Mouse (Mus musculus) forebrain, embryonic 11.5 days (tissue): Measurements from ENCODE around the gene Mrpl1. TPM values are rescaled to one million over a fixed set of nuclear protein-coding genes. Genes with fewer than 3 reads are reported as not detected.

Experiments used
- ATAC-seq: fragments of 200-750 bp; cut with Nextera tagmentation; replicated peaks from 2 replicates; pipeline ENCODE4 v1.8.0; 2017; ENCODE audit warnings: moderate TSS enrichment; ENCODE audit not compliant: low FRiP score
- DNase-seq: peaks from one replicate; pipeline ENCODE4 v3.0.0-alpha.2; 2017; ENCODE audit warnings: low spot score
- H3K27ac ChIP-seq: fragments of 300-500 bp; sonication (generic); 2 replicates; pipeline ENCODE4 v1.5.1; 2014; ENCODE audit warnings: low read depth, low read length
- H3K27me3 ChIP-seq: fragments of 300-500 bp; sonication (generic); 2 replicates; pipeline ENCODE4 v1.6.1; 2014; ENCODE audit warnings: mild to moderate bottlenecking, low read length, mixed read lengths; ENCODE audit not compliant: control insufficient read depth, insufficient read depth
- H3K36me3 ChIP-seq: fragments of 300-500 bp; sonication (generic); 2 replicates; pipeline ENCODE4 v1.6.1; 2014; ENCODE audit warnings: mild to moderate bottlenecking, low read length, moderate library complexity, mixed read lengths; ENCODE audit not compliant: control insufficient read depth, insufficient read depth
- H3K4me1 ChIP-seq: fragments of 300-500 bp; sonication (generic); replicated peaks from 2 replicates; pipeline ENCODE4 v1.6.1; 2014; ENCODE audit warnings: low read length, mixed read lengths; ENCODE audit not compliant: control insufficient read depth, insufficient read depth
- H3K4me2 ChIP-seq: fragments of 300-500 bp; sonication (generic); 2 replicates; pipeline ENCODE4 v1.6.1; 2014; ENCODE audit warnings: low read depth, mild to moderate bottlenecking, low read length, moderate library complexity, mixed read lengths; ENCODE audit not compliant: severe bottlenecking
- H3K4me3 ChIP-seq: fragments of 300-500 bp; sonication (generic); 2 replicates; pipeline ENCODE4 v1.5.1; 2014; ENCODE audit warnings: low read depth, low read length
- H3K9ac ChIP-seq: fragments of 300-500 bp; sonication (generic); 2 replicates; pipeline ENCODE4 v1.6.1; 2014; ENCODE audit warnings: low read length
- H3K9me3 ChIP-seq: fragments of 300-500 bp; sonication (generic); 2 replicates; pipeline ENCODE4 v1.6.1; 2016; ENCODE audit warnings: low read length, mixed read lengths; ENCODE audit not compliant: control insufficient read depth
- WGBS: fragments of 180-500 bp; shearing (Covaris S2); extraction: QIAGEN DNeasy Blood & Tissue Kit; methylation state at CpG from one replicate; pipeline ENCODE4 v1.1.7; 2014; 5-methylcytosine and 5-hydroxymethylcytosine counted together
- polyA plus RNA-seq: library from polyadenylated mRNA; unstranded; fragments of >200 nt; fragmentation: Nextera tagmentation; extraction: Ambion mirVana; gene quantifications from 2 replicates; pipeline ENCODE4 v1.2.1, GENCODE M21; 2014

The Mrpl1 gene
- polyA plus RNA-seq, 1 experiment from 2014 or later, result 23.6 TPM

- DNase-seq, result no peak
- Histone ChIP-seq H3K9me3 (no peaks in the 10 kb centered on the region), H3K4me2 (no peak overlapping the region), H3K9ac (no peak overlapping the region), H3K4me3 (no peak overlapping the region), H3K36me3 (no peaks in the 10 kb centered on the region), H3K27me3 (no peaks in the 10 kb centered on the region), H3K27ac (no peak overlapping the region), H3K4me1 (no peaks in the 10 kb centered on the region)
- ATAC-seq, result no peak
- WGBS, result 83% methylated on average over 3 of the region's 3 CpGs
Observed at GRCm38 (mm10) chr5:96218648-96219047, 9.4 kb downstream of the Mrpl1 start.

GRCm38 (mm10) chr5:96219512-96219911 is 10.2 kb downstream of the Mrpl1 start:
- ATAC-seq (no peak), DNase-seq (no peak)
- no peak overlapping the region for H3K4me2 ChIP-seq
- H3K9ac ChIP-seq, result no peak overlapping the region
- no peaks in the 10 kb centered on the region for H3K27me3 ChIP-seq
- no peak overlapping the region for H3K4me3 ChIP-seq
- no peaks in the 10 kb centered on the region for H3K36me3 ChIP-seq
- H3K9me3 ChIP-seq, result no peaks in the 10 kb centered on the region
- no peak overlapping the region for H3K27ac ChIP-seq
- WGBS, result 75% methylated on average over 4 of the region's 4 CpGs
- no peaks in the 10 kb centered on the region for H3K4me1 ChIP-seq

GRCm38 (mm10) chr5:96221298-96221697 is 12.0 kb downstream of the Mrpl1 start:
- DNase-seq (no peak), ATAC-seq (no peak)
- H3K9ac ChIP-seq, result no peak overlapping the region
- no peak overlapping the region for H3K4me2 ChIP-seq
- 100% methylated on average over 1 of the region's 1 CpGs for WGBS
- H3K36me3 ChIP-seq, result no peaks in the 10 kb centered on the region
- H3K4me1 ChIP-seq, result no peaks in the 10 kb centered on the region
- no peaks in the 10 kb centered on the region for H3K9me3 ChIP-seq
- H3K4me3 ChIP-seq, result no peak overlapping the region
- no peak overlapping the region for H3K27ac ChIP-seq
- H3K27me3 ChIP-seq, result no peaks in the 10 kb centered on the region

GRCm38 (mm10) chr5:96221812-96222585 is 12.7 kb downstream of the Mrpl1 start:
- no peak for DNase-seq
- no peak overlapping the region for H3K4me3 ChIP-seq
- H3K36me3 ChIP-seq, result no peaks in the 10 kb centered on the region
- H3K9ac ChIP-seq, result no peak overlapping the region
- H3K27ac ChIP-seq, result no peak overlapping the region
- H3K27me3 ChIP-seq, result no peaks in the 10 kb centered on the region
- H3K4me2 ChIP-seq, result no peak overlapping the region
- no peaks in the 10 kb centered on the region for H3K9me3 ChIP-seq
- 81% methylated on average over 5 of the region's 5 CpGs for WGBS
- no peak for ATAC-seq
- H3K4me1 ChIP-seq, result no peaks in the 10 kb centered on the region

- no peaks in the 10 kb centered on the region for H3K9me3 ChIP-seq
- no peak overlapping the region for H3K4me3 ChIP-seq
- H3K36me3 ChIP-seq, result no peaks in the 10 kb centered on the region
- ATAC-seq, result no peak
- no peaks in the 10 kb centered on the region for H3K27me3 ChIP-seq
- DNase-seq, result no peak
- H3K27ac ChIP-seq, result no peak overlapping the region
- H3K4me1 ChIP-seq, result no peaks in the 10 kb centered on the region
- no peak overlapping the region for H3K4me2 ChIP-seq
- H3K9ac ChIP-seq, result no peak overlapping the region
- WGBS, result 96% methylated on average over 3 of the region's 3 CpGs
Observed at GRCm38 (mm10) chr5:96222964-96223363, 13.7 kb downstream of the Mrpl1 start.

DNA sequence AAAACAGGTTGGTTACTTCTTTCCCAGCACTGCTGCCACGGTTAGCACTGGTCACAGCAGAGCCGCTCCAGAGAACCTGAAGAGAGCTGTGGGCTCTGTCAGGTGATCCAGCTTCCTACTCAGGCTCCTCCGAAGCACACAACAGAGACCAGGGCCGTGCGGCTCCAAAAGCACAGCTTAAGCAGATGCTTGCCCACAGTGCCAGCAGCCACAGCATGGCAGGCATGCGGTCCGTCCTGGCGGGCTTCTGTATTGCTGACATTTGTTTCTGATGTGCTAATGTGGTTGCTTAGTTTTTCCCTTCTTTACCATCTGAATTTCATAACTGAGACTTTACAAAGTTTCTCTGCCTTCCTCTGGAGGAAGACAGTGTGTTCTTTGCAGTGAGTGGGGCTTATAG is 17.2 kb downstream of the Mrpl1 start:
- Histone ChIP-seq H3K27me3 (no peaks in the 10 kb centered on the region), H3K9me3 (no peaks in the 10 kb centered on the region), H3K4me2 (no peak overlapping the region), H3K36me3 (no peaks in the 10 kb centered on the region; the same call in 1 of the 2 replicates), H3K4me3 (no peak overlapping the region), H3K9ac (no peak overlapping the region), H3K4me1 (no peaks in the 10 kb centered on the region), H3K27ac (no peak overlapping the region)
- 91% methylated on average over 8 of the region's 8 CpGs for WGBS
- DNase-seq (no peak), ATAC-seq (no peak)

GRCm38 (mm10) chr5:96228967-96229366 is 19.7 kb downstream of the Mrpl1 start:
- Histone ChIP-seq H3K4me3 (no peak overlapping the region), H3K27ac (no peak overlapping the region), H3K9ac (no peak overlapping the region), H3K36me3 (no peaks in the 10 kb centered on the region; the same call in 1 of the 2 replicates), H3K9me3 (no peaks in the 10 kb centered on the region), H3K4me2 (no peak overlapping the region), H3K27me3 (no peaks in the 10 kb centered on the region), H3K4me1 (no peaks in the 10 kb centered on the region)
- ATAC-seq, result no peak
- no peak for DNase-seq
- 97% methylated on average over 2 of the region's 2 CpGs for WGBS

GRCm38 (mm10) chr5:96238797-96239196 is 29.5 kb downstream of the Mrpl1 start:
- Histone ChIP-seq H3K36me3 (no peaks in the 10 kb centered on the region; the same call in 1 of the 2 replicates), H3K4me1 (no peaks in the 10 kb centered on the region), H3K4me2 (no peak overlapping the region), H3K4me3 (no peak overlapping the region), H3K9me3 (no peaks in the 10 kb centered on the region), H3K27ac (no peak overlapping the region), H3K9ac (no peak overlapping the region), H3K27me3 (no peaks in the 10 kb centered on the region)
- ATAC-seq (no peak), DNase-seq (no peak)
- 96% methylated on average over 5 of the region's 5 CpGs for WGBS

GRCm38 (mm10) chr5:96240856-96241255 is 31.6 kb downstream of the Mrpl1 start:
- Histone ChIP-seq H3K4me2 (no peak overlapping the region), H3K9me3 (no peaks in the 10 kb centered on the region), H3K27ac (no peak overlapping the region), H3K36me3 (no peaks in the 10 kb centered on the region; the same call in 1 of the 2 replicates), H3K4me3 (no peak overlapping the region), H3K27me3 (no peaks in the 10 kb centered on the region), H3K9ac (no peak overlapping the region), H3K4me1 (no peaks in the 10 kb centered on the region)
- DNase-seq (no peak), ATAC-seq (no peak)
- WGBS, result 68% methylated on average over 1 of the region's 1 CpGs
